Mouse (Mus musculus) cerebellum, adult 2 months (tissue): ENCODE data around the gene Fam163a.

Experiments
- CTCF ChIP-seq: fragments of 200-500 bp; IDR thresholded peaks from 2 replicates; pipeline ENCODE4 v1.5.1; 2011; ENCODE audit warnings: low read depth, mild to moderate bottlenecking, control low read depth, low read length, moderate library complexity, borderline replicate concordance; ENCODE audit not compliant: insufficient read depth
- POLR2A ChIP-seq: fragments of 200-500 bp; IDR thresholded peaks from 2 replicates; pipeline ENCODE4 v1.6.1; 2011; ENCODE audit warnings: low read length, control low read depth, borderline replicate concordance; ENCODE audit not compliant: insufficient read depth

GRCm38 (mm10) chr1:156183176-156183958 lies 21.5 kb downstream of the Fam163a start:
- no peak for TF ChIP-seq CTCF
- TF ChIP-seq POLR2A, result no peak
